Mouse (Mus musculus) heart, adult 18-20 months (tissue): ENCODE measurements around the gene Camkk1. TPM values are rescaled to one million over a fixed set of nuclear protein-coding genes. Genes with fewer than 3 reads are reported as not detected.

Experiments used
- DNase-seq, 2 experiments: peaks; one replicate each; pipeline ENCODE4 v3.0.0; 2021 to 2022; ENCODE audit warnings: mixed read lengths in 1 of 2
- long read RNA-seq, 2 experiments: library from polyadenylated mRNA; stranded (forward); transcript quantifications; one replicate each; pipeline ENCODE4 v2.0.0; 2021
- total RNA-seq, 2 experiments: library from RNA; stranded (reverse); gene quantifications; 2 replicates each; pipeline ENCODE4 v1.2.3; 2021

Camkk1 gene
- under 1 TPM; 0.90 to 0.92 TPM for total RNA-seq
- long read RNA-seq, experiment 1, partial matches to known transcripts = 0 of 4 reads
- long read RNA-seq, experiment 1, other reads (novel, unspliced or antisense) = 2 of 4 reads
- long read RNA-seq, experiment 2 = 0 reads

DNA sequence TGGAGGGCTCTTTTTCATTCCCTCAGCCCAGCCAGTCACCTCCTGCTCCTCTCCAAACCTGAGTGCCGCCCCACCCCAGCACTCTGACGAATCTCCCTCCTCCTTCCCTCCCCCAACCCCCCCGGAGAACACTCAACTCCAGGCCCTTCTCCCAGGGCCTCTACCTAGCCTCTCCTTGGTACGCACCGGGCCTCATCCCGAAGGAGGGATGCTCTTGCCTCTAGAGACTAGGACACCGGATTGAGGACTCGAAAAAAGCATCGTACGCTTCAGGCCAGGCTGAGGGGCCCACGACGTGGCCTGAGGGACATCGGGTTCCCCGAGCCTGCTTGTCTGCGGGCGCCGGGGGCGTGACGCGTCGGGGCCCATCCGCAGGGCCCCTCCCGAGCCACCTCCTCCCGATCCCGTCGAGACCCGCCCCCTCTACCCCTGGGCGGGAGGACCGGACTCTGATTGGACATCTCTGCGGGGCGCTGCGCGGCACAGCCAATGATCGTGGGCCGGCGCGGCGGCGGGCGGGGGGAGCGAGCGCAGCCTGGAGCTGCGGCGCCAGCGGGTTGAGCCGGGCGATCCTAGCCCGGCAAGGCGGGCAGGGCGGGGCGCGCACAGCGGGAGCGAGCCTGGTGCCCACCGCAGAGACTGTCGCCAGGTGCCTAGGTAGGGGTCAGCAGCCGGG is at the start of gene Camkk1:
Gene Camkk1, plus strand, starts transcription at position 538 of the 676 bp plus-strand sequence.
- DNase-seq = peak; percentile 93 to 96

GRCm38 (mm10) chr11:72974995-72975503 is 43.8 kb upstream of the Camkk1 start:
- DNase-seq = no peak

GRCm38 (mm10) chr11:72982516-72982915 is 36.3 kb upstream of the Camkk1 start:
- no peak for DNase-seq

GRCm38 (mm10) chr11:72983283-72983682 is 35.5 kb upstream of the Camkk1 start:
- no peak for DNase-seq

GRCm38 (mm10) chr11:72986745-72987144 is 32.1 kb upstream of the Camkk1 start:
- peak in 1 of 2 experiments; percentile 26 for DNase-seq

DNA sequence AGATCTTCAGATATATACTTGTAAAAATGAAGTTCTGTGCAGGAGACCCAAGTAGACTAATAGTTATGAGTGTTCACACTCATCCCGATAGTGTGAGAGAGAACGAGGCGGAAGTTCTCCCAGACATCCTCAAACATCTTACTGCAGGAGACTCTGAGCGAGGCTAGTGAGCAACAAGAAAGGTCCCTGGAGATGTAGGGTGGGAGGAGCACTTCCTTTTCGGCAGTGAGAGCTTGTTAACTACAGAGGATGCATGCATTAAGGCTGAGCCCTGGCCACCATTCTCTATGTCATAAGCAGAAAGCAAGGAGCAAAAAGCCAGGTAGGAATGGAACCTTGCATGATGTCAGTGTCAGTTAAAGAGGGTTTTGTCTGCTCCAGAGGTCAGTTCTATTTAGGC is 31.6 kb upstream of the Camkk1 start:
- DNase-seq = peak; percentile 44 to 56

- DNase-seq = no peak
These were observed 31.0 kb upstream of the Camkk1 start for GRCm38 (mm10) chr11:72987807-72988206.

GRCm38 (mm10) chr11:72989044-72989443 is 29.8 kb upstream of the Camkk1 start:
- no peak for DNase-seq

- DNase-seq = no peak
These were observed 28.1 kb upstream of the Camkk1 start for GRCm38 (mm10) chr11:72990688-72991087.

DNA sequence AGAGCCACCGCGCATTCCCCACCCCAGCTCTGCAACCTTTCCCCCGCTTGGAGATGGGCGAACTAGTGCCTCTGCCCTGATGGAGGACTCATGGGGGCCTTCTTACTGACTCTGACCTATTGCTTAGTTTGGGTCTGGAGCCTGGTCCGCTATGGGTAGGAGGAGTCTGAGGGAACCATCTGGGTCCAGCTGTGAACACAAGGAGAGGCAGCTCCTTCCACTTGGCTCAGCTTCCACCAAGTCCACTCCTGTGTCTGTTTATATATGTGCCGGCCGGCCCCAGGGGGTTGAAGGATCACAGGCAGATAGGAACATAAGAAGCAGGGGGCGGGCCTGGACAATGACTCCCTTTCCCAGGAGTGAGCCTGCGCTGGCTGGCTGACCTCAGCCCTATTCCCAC is 26.8 kb upstream of the Camkk1 start:
- DNase-seq = peak; percentile 57 to 73

DNA sequence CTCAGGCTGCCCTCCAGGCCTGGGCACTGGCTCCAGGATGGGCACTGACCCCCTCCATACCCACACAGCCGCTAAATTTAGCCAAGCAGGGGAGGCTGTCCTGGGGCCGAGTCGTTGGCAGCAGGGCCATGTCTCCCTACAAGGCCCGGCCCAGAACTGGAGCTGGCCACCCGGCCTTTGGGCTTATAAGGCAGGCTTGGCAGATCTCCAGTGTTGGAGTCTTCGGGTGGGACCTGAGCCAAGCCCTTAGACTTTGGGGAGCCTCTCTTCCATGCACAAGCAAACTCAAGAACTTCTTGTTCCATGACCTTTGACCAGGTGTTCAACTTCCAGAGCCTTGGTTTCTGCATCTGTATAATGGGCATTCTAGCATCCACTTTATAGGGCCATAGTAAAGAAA is 22.5 kb upstream of the Camkk1 start:
- DNase-seq = peak in 1 of 2 experiments; percentile 31

DNA sequence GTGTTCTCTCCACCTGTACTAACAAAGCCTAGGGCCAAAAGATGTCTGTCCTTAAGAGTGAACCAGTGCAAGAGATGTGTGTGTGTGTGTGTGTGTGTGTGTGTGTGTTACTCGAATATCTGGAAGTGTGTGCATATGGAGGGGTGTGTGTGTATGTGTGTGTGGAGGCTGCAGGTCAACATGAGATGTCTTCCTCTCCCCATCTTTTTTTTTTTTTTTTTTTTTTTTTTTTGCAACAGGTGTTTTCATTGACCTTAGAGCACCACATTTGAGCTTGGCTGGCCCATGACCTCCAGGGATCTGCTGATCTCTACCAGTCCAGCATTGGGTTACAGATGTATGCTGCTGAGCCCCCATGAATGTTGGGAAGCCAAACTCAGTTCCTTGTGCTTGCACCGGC is 22.0 kb upstream of the Camkk1 start:
- no peak for DNase-seq

DNA sequence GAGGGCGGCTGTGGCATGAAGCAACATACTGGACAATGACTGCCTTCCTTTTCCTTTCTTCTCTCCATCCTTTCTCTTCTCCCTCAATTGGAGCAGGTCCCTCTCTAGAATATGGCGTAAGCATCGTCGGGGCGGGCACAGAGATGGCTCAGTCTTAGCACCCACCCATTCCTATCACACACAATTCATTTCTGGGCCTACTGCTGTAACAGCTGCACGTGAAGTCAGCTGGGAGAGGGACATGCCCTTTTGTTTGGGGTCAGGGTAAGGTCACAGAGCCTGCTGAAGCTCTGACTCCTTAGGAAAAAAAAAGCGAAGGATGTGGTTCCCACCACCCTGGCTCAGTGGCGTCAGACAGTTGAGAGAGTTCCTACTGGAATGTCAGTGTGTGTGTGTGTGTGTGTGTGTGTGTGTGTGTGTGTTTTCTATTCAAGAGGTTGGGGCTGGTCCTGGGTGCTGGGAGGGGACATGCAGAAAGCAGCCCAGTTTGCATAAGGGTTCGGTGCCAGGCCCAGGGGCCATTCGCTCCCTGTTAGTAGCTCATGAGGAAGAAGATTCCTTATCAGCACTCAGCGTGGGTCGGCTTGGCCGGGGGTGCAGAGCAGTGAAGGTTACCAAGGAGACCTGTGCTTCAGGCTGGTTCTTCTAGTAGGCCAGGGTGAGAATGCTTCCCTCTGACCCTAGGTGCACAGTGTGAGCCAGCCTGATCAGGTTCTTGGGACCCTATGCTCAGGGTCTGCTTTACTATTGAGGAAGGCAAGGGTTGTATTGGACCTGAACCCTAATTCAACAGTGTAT is 21.1 kb upstream of the Camkk1 start:
- DNase-seq = no peak

GRCm38 (mm10) chr11:72998771-72999170 is 20.0 kb upstream of the Camkk1 start, which contains the start of gene P2rx1:
P2rx1 (plus strand) TSS chr11:72999103.
- no peak for DNase-seq

DNA sequence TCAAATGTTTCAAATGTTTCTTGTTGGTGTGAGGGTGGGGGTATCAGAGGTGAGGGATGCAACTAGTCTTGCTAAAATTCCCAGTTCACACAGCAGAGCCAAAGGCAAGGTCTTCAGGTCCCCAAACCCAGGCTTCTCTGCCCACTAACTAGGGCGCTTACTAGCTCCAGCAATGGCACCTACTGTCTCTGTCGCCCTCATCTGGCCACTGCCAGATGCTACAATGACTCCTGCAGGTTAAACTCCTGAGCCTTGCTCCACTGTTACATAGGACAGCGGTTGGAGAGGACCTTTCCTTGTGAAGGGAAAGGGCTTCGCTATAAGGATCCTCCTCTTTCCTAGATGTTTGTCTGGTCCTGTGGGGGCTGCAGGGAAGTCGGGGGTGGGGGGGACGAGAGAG is 17.8 kb upstream of the Camkk1 start:
- DNase-seq = peak; percentile 76 to 88

DNA sequence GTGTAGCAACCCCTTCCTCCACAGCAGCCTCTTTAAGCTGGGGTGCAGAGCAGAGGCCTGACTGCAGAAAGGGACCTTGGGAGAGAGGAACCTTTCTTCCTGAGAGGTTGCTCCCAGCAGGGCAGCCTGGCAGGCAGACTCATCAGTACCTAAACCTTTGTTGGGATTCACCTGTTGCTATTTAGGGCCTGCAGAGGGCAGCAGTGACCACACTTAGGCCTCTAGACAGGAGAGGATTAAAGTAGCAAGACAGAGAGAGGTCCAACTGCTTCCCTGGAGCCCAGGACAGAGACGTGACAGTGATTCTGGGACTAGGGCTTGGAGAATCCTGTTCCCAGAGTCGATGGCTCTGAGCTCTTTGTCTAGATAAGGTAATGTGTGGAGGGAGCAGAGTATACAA is 12.4 kb upstream of the Camkk1 start:
- DNase-seq = peak; percentile 68 to 76

DNA sequence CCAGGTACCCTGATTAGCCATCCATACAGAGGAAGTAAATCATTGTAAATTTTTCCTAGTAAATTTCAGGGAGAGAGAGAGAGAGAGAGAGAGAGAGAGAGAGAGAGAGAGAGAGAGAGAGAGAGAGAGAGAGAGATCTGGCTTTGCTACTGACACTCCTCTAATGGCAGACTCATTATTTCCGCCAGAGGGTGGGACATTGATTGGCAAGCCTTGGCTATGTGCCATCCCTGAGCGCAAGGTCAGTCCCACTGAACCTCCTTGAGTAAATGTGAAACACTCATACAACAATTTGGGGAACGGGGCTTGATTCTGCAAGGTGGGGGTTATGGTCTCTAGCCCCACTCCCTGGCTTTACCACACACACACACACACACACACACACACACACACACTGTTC is 11.7 kb upstream of the Camkk1 start:
- no peak for DNase-seq

DNA sequence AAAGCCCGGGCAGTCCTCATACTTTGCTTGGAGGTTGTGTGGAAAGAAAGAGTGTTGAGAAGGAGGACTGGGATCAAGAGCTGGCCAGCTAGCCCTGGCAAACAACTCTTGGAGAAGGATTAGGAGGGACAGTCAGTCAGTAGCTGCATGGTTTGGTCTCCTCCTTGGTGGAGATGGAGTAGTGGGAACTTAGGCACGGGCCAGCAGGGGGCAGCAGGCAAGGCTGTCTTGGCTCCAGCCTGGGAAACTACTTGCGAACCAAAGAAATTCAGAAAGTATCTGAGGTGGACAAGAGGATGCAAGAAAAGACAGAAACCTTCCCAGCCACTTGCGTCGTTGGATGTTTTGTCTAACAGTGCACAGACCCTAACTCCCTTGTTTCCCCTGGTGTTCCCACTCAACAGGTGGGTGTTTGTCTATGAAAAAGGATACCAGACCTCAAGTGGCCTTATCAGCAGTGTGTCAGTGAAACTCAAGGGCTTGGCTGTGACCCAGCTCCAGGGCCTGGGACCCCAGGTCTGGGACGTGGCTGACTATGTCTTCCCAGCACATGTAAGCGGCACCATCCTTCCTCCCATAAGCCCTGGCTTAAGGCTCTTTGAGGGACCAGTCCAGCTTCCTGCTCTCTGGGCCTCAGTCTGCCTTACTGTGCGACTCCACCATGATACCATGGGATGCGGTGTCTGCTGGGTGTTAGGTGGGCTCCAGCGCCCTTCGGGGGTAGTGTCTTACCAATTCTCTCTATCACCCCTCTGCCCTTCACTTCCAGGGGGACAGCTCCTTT is 10.9 kb upstream of the Camkk1 start:
- DNase-seq = peak in 1 of 2 experiments; percentile 77

- DNase-seq = no peak
These were observed 10.0 kb upstream of the Camkk1 start for GRCm38 (mm10) chr11:73008826-73009225.

DNA sequence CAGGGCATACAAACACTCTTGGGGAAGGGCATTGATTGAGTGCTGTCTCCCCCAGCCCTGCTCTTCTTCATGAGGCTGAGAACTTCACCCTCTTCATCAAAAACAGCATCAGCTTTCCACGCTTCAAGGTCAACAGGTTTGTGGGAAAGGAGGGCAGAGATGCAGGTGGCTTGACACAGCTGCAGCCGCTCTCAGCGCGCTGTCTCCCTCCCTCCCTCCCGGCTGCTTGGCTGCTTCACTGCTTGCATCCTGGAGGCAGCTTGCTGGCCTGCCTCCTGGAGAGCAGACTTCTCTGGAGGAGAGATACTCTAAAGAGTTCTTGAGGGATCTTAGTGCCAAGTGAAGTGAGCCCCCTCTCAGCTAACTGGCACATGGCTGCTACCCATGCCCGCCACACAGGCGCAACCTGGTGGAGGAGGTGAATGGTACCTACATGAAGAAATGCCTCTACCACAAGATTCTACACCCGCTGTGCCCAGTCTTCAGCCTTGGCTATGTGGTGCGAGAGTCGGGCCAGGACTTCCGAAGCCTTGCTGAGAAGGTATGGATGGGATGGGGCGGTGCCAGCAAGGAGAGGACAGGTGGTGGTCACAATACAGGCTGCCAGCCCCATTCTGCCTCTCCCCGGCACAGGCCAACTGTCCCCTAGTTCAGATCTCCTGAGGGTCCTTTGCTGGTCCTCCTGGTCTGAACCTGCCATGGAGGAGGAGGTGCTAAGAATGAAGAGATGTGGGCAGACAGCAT is 9.1 kb upstream of the Camkk1 start:
- no peak for DNase-seq

GRCm38 (mm10) chr11:73013981-73014380 is 4.8 kb upstream of the Camkk1 start:
- no peak for DNase-seq
